Mouse (Mus musculus) adrenal gland, adult 8-10 months (tissue): ENCODE data around the gene Sec24c. TPM values are rescaled to one million over a fixed set of nuclear protein-coding genes. Genes with fewer than 3 reads are reported as not detected.
"Not testable (repeated sequence)": the region's sequence is repeated elsewhere in the genome, so short reads cannot be mapped to it uniquely, and the experiment has no call there.

Source experiments
- DNase-seq: peaks from one replicate; pipeline ENCODE4 v3.0.0; 2022
- total RNA-seq, 4 experiments: library from RNA; stranded (reverse); gene quantifications; 2 replicates each; pipeline ENCODE4 v1.2.4; 2022

The Sec24c gene
- total RNA-seq: 100 to 1,000 TPM; 124 to 167 (median 150) TPM

- DNase-seq: peak; percentile 97
Measured at GRCm38 (mm10) chr14:20674064-20674833, at the start of gene Sec24c. Gene Sec24c, plus strand, starts transcription at chr14:20674308.

GRCm38 (mm10) chr14:20626447-20626846, 47.7 kb upstream of the Sec24c start:
- no peak for DNase-seq

GRCm38 (mm10) chr14:20626971-20627370, 47.1 kb upstream of the Sec24c start:
- no peak for DNase-seq

GRCm38 (mm10) chr14:20631253-20631652, 42.9 kb upstream of the Sec24c start:
- no peak for DNase-seq

GRCm38 (mm10) chr14:20635546-20635945, 38.6 kb upstream of the Sec24c start:
- no peak for DNase-seq

GRCm38 (mm10) chr14:20636968-20637367, 37.1 kb upstream of the Sec24c start:
- not testable (repeated sequence) for DNase-seq

GRCm38 (mm10) chr14:20637818-20638574, 36.1 kb upstream of the Sec24c start:
- DNase-seq: no peak

- DNase-seq: no peak
Measured at GRCm38 (mm10) chr14:20638702-20639101, 35.4 kb upstream of the Sec24c start.

- DNase-seq: no peak
Measured at GRCm38 (mm10) chr14:20639918-20640619, 34.0 kb upstream of the Sec24c start.

- peak; percentile 96 for DNase-seq
Measured at GRCm38 (mm10) chr14:20640644-20641437, 33.3 kb upstream of the Sec24c start, which contains the start of gene Usp54. Gene Usp54, minus strand, starts transcription at chr14:20641063.

- no peak for DNase-seq
Measured at GRCm38 (mm10) chr14:20641438-20641875, 32.7 kb upstream of the Sec24c start.

- no peak for DNase-seq
Measured at GRCm38 (mm10) chr14:20645547-20645946, 28.6 kb upstream of the Sec24c start.

- no peak for DNase-seq
Measured at GRCm38 (mm10) chr14:20646381-20646780, 27.7 kb upstream of the Sec24c start.

GRCm38 (mm10) chr14:20651000-20651399, 23.1 kb upstream of the Sec24c start:
- DNase-seq: no peak

- DNase-seq: no peak
Measured at GRCm38 (mm10) chr14:20651722-20652256, 22.3 kb upstream of the Sec24c start.

GRCm38 (mm10) chr14:20654690-20655421, 19.3 kb upstream of the Sec24c start:
- DNase-seq: no peak

- DNase-seq: no peak
Measured at GRCm38 (mm10) chr14:20655731-20656130, 18.4 kb upstream of the Sec24c start.

GRCm38 (mm10) chr14:20656361-20656760, 17.7 kb upstream of the Sec24c start, which contains the start of gene Myoz1:
Gene Myoz1, minus strand, starts transcription at chr14:20656540.
- no peak for DNase-seq

- DNase-seq: no peak
Measured at GRCm38 (mm10) chr14:20658326-20658725, 15.8 kb upstream of the Sec24c start.

GRCm38 (mm10) chr14:20658902-20659301, 15.2 kb upstream of the Sec24c start:
- no peak for DNase-seq

GRCm38 (mm10) chr14:20659687-20660086, 14.4 kb upstream of the Sec24c start:
- no peak for DNase-seq
